Mouse (Mus musculus) inflammation-experienced regulatory T-cells (primary cell): ENCODE measurements around the gene Unc13c. TPM values are rescaled to one million over a fixed set of nuclear protein-coding genes. Genes with fewer than 3 reads are reported as not detected.

ENCODE experiments used
- polyA plus RNA-seq, 2 experiments: library from polyadenylated mRNA; unstranded; fragments of 100-300 nt; shearing (Covaris generic); gene quantifications; one replicate each; pipeline ENCODE4 v1.2.1; 2017

Unc13c gene
- under 1 TPM; 0.01 to 0.48 TPM for polyA plus RNA-seq

GRCm38 (mm10) chr9:73968641-73969121 is at the start of gene Unc13c:
TSS of gene Unc13c (minus strand) at chr9:73968966.

Other genes with a start within 250 kb of the Unc13c start
- 1 to 10 TPM in 1 of 2 experiments, under 1 TPM in 1; 0.34 to 3.6 TPM for gene Wdr72, start 141.4 kb upstream of the Unc13c start, polyA plus RNA-seq